Mouse (Mus musculus) kidney, adult 2 months (tissue): ENCODE results near the gene Ntn4. TPM values are rescaled to one million over a fixed set of nuclear protein-coding genes. Genes with fewer than 3 reads are reported as not detected.

ENCODE experiments used
- DNase-seq: peaks from one replicate; pipeline ENCODE4 v3.0.0; 2021
- H3K27ac ChIP-seq: fragments of 200-500 bp; 2 replicates; pipeline ENCODE4 v1.5.1; 2012; ENCODE audit warnings: low read depth, low read length, control low read depth, inconsistent platforms; ENCODE audit not compliant: insufficient read depth
- H3K27me3 ChIP-seq: fragments of 200-500 bp; replicated peaks from 2 replicates; pipeline ENCODE4 v1.6.1; 2012; ENCODE audit warnings: mild to moderate bottlenecking, moderate library complexity, low read length, inconsistent platforms; ENCODE audit not compliant: control insufficient read depth, insufficient read depth
- H3K36me3 ChIP-seq: fragments of 200-500 bp; 2 replicates; pipeline ENCODE4 v1.6.1; 2012; ENCODE audit warnings: mild to moderate bottlenecking, moderate library complexity, low read length, inconsistent platforms; ENCODE audit not compliant: control insufficient read depth, insufficient read depth
- H3K4me1 ChIP-seq: fragments of 200-500 bp; 2 replicates; pipeline ENCODE4 v1.6.1; 2011; ENCODE audit warnings: low read length; ENCODE audit not compliant: control insufficient read depth, insufficient read depth
- H3K4me3 ChIP-seq: fragments of 200-500 bp; 2 replicates; pipeline ENCODE4 v1.5.1; 2011; ENCODE audit warnings: mild to moderate bottlenecking, low read depth, low read length, control low read depth; ENCODE audit not compliant: insufficient read depth
- CTCF ChIP-seq: fragments of 200-500 bp; conservative IDR thresholded peaks from 2 replicates; pipeline ENCODE4 v1.5.1; 2011; ENCODE audit warnings: low read depth, mild to moderate bottlenecking, control low read depth, low read length, moderate library complexity, mixed read lengths; ENCODE audit not compliant: insufficient read depth, insufficient read length
- POLR2A ChIP-seq: fragments of 200-500 bp; IDR thresholded peaks from one replicate; pipeline ENCODE4 v1.6.1; 2011; ENCODE audit warnings: low read depth, low read length, control low read depth
- WGBS: fragments of 180-500 bp; shearing (Covaris S2); methylation state at CpG from one replicate; pipeline ENCODE4 v1.1.7; 2018; 5-methylcytosine and 5-hydroxymethylcytosine counted together
- polyA plus RNA-seq: library from polyadenylated mRNA; depleted of rRNA; stranded (reverse); fragments of >200 nt; gene quantifications from 2 replicates; pipeline ENCODE4 v1.2.3, GENCODE M21; 2012

The Ntn4 gene
- polyA plus RNA-seq, 1 experiment: 35.1 TPM

DNA sequence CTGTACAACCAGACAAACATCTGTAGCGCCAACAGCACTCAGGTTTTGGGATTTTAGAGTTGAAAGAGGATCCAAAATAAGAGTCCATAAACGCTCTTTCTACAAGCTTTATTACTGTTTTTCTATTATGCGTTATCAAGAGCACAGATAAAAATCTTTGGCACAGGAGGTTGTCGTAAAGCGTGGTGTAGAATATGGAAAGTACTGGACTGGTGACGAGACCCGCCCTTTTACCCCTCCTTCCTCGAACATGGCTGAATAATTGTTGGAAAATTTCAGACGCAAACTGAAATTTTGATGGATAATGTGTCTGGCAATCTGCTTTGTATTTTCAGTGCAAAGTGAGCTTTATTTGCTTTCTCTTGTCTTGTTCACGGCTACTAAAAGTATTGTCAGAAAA is 16.3 kb upstream of the Ntn4 start:
- WGBS: 31% methylated on average over 10 of the region's 10 CpGs
- DNase-seq: no peak
- Histone ChIP-seq H3K4me3 (no peak overlapping the region), H3K4me1 (peaks cover 5% of the 10 kb centered on the region; the same call in 1 of the 2 replicates), H3K36me3 (no peaks in the 10 kb centered on the region), H3K27ac (no peak overlapping the region), H3K27me3 (no peaks in the 10 kb centered on the region)
- TF ChIP-seq POLR2A (no peak), CTCF (no peak)

DNA sequence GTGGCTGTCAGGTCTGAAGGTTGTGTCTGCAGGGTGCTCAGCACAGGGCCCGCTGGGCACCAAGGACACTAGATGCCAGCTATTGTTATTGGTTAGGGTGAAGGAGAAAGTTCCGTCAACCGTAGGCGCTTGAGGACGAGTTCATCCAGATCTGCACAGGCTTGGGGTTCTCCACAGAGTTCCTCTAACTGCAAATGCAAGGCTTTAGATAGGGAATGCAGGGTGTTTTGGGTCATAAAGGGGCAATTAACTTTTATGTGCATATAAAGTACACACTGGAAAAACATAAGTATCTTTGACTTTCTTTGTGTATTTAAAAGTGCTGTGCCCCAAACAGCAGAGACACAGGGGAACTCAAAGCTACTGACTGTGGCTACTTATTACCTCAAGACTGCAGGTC is 10.2 kb upstream of the Ntn4 start:
- Histone ChIP-seq H3K4me3 (no peak overlapping the region), H3K4me1 (no peaks in the 10 kb centered on the region), H3K27ac (no peak overlapping the region), H3K36me3 (no peaks in the 10 kb centered on the region), H3K27me3 (no peaks in the 10 kb centered on the region)
- WGBS: 85% methylated on average over 5 of the region's 5 CpGs
- TF ChIP-seq CTCF (no peak), POLR2A (no peak)
- DNase-seq: no peak

DNA sequence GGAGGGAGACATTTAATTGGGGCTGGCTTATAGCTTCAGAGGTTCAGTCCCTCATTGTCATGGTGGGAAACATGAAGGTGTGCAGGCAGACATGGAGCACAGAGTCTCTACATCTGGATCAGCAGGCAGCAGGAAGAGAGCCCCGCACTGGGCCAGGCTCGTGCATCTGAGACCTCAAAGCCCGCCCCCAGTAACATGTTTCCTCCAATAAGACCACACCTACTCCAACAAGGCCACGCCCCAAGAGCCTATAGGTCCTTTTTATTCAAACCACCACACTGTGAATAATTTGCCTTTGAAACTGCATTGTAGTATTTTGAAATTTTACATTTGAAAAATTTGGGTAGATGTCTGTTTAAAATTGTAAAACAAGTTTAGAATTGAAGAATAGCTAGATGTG is 8.4 kb upstream of the Ntn4 start:
- no peak overlapping the region for H3K27ac ChIP-seq
- no peak overlapping the region for H3K4me3 ChIP-seq
- H3K36me3 ChIP-seq: no peaks in the 10 kb centered on the region
- no peaks in the 10 kb centered on the region for H3K4me1 ChIP-seq
- no peak for DNase-seq
- H3K27me3 ChIP-seq: no peaks in the 10 kb centered on the region
- 72% methylated on average over 4 of the region's 4 CpGs for WGBS
- TF ChIP-seq POLR2A (no peak), CTCF (no peak)

DNA sequence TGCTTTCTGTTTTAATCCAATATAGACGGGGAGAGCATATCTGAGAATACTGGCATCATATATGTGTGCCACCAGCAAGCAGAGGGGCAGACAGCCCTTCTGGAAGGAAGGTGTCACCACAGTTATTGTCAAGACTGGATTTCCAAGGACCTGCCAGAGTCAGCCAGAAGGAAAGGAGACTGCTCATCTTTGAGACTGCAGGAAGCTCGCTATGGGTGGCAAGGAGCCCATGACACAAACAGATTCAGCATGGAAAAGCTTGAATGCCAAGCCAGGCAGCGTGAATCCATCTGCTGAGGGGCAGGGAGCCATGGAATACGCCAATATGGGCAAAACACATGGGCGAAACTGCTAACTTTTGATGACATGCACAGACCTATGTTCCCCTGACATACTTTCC is 6.9 kb upstream of the Ntn4 start:
- H3K27me3 ChIP-seq: no peaks in the 10 kb centered on the region
- WGBS: 92% methylated on average over 5 of the region's 5 CpGs
- no peak overlapping the region for H3K27ac ChIP-seq
- no peak for DNase-seq
- no peaks in the 10 kb centered on the region for H3K4me1 ChIP-seq
- H3K4me3 ChIP-seq: no peak overlapping the region
- no peaks in the 10 kb centered on the region for H3K36me3 ChIP-seq
- no peak for TF ChIP-seq POLR2A
- TF ChIP-seq CTCF: no peak

DNA sequence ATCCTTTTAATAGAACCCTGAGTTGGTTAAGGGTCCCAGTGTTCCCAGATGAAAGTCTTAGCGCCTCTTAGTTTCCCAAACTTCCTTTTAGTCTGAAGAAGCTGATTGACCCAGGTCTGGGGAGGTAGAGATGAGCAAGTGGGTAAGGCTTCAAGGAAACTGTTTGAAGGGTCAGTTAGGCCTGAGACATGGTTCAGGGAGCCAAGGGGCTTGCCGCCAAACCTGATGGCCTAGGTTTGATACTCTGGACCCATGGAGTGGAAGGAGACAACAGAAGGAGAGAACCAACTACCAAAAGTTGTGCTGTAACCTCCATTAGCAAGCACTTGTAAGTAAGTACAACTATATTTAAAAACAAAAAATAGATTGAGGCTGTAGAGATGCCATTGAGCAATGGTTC is 6.5 kb upstream of the Ntn4 start:
- 100% methylated on average over 2 of the region's 2 CpGs for WGBS
- Histone ChIP-seq H3K27ac (no peak overlapping the region), H3K4me3 (no peak overlapping the region), H3K27me3 (no peaks in the 10 kb centered on the region), H3K36me3 (no peaks in the 10 kb centered on the region), H3K4me1 (no peaks in the 10 kb centered on the region)
- no peak for DNase-seq
- TF ChIP-seq CTCF (no peak), POLR2A (no peak)

DNA sequence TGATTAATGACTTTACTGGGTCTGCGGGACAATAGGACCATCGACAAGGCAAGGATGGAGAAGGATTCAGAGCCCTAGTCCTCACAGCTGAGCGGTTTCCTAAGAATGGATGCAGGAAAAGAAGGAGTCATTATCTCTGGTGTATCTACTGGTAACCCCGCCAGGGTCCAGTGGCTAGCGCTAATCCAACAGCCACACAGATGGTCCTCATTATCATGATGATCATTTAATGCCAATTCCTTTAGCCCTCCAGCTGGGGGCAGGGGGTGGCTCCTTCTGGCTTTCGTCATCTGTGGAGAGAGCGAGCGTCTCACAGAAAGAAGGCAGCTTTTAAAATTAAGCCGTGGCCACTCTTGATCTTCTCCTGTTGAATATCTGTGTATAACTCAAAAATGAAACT is 4.5 kb upstream of the Ntn4 start:
- H3K4me1 ChIP-seq: no peaks in the 10 kb centered on the region
- 66% methylated on average over 9 of the region's 9 CpGs for WGBS

DNA sequence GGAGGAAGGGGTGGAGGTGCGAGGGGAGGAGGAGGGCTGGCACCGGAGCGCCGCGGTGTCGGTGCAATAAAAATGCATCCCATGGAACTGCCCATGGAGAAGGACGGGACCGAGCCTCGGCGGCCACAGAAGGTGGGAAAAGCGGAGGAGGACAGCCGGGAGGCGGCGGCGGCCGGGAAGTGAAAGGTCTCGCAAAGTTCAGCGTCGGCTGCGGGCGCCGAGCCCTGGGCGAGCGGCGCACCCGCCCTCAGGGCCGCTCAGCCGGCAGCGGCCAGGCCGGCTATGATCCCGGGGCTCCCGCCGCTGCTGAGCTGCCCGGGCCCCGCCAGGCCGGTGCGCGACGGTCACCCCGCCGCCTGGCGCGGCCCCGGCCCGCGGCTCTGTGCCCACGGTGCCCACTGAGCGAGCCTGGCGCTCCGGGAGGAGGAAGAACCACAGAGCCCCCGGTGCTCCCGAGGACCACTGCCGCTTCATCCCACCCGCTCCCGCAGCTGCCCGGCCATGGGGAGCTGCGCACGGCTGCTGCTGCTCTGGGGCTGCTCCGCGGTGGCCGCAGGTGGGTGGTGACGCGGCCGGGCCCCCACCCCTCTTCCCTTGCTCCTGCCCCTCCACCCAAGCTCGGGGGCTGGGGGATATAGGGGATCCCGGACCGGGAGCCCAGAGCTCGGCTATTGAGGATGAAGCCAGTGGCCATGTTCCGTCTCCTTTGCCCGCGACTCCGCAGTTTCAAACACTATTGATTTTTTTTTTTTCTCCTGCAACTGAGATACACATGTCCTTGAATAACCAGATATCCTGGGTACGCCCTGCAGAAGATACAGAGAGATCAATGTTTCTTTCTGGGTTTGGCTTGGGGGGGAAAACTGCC is 706 bp downstream of the Ntn4 start:
- Histone ChIP-seq H3K27me3 (no peaks in the 10 kb centered on the region), H3K4me3 (peak overlapping the region; percentile 83), H3K27ac (peak overlapping the region; percentile 78), H3K4me1 (peaks cover 3% of the 10 kb centered on the region; the same call in 1 of the 2 replicates), H3K36me3 (no peaks in the 10 kb centered on the region; the same call in 1 of the 2 replicates)
- peak; percentile 74 for DNase-seq
- TF ChIP-seq CTCF (no peak), POLR2A (no peak)
- under 1% methylated on average over 72 of the region's 73 CpGs for WGBS

More for the DNA sequence above, 4.5 kb upstream of the Ntn4 start:
- Histone ChIP-seq H3K4me3 (no peak overlapping the region), H3K36me3 (no peaks in the 10 kb centered on the region), H3K27ac (no peak overlapping the region), H3K27me3 (no peaks in the 10 kb centered on the region)
- no peak for DNase-seq
- no peak for TF ChIP-seq POLR2A
- no peak for TF ChIP-seq CTCF
